Mouse (Mus musculus): ENCODE results near the gene Nt5m. TPM values are rescaled to one million over a fixed set of nuclear protein-coding genes. Genes with fewer than 3 reads are reported as not detected.

Gene Nt5m
- polyA plus RNA-seq, 1 experiment, result 29.4 TPM

GRCm38 (mm10) chr11:59919401-59919800 is 80.2 kb downstream of the Nt5m start:
- no peak overlapping the region for H3K4me3 ChIP-seq (ENCODE audit: low read depth, low read length)
- no peaks in the 10 kb centered on the region for H3K4me1 ChIP-seq (ENCODE audit: control insufficient read depth, insufficient read depth, insufficient read length, low read length)
- no peaks in the 10 kb centered on the region for H3K27me3 ChIP-seq (ENCODE audit: control insufficient read depth, insufficient read depth, low read length)
- 62% methylated on average over 3 of the region's 3 CpGs for WGBS
- no peak overlapping the region for H3K27ac ChIP-seq (ENCODE audit: insufficient read depth, low read depth, low read length)
- no peaks in the 10 kb centered on the region for H3K36me3 ChIP-seq (ENCODE audit: control insufficient read depth, insufficient read depth, low read length)
- TF ChIP-seq CTCF (IDR thresholded peaks at IDR 0.05; ENCODE audit: extremely low read depth, insufficient read length, insufficient replicate concordance, low read depth, low read length), result no peak
- no peak for TF ChIP-seq POLR2A (IDR thresholded peaks at IDR 0.05; ENCODE audit: low read depth, low read length)

- no peaks in the 10 kb centered on the region for H3K4me1 ChIP-seq (ENCODE audit: control insufficient read depth, insufficient read depth, insufficient read length, low read length)
- H3K27me3 ChIP-seq (ENCODE audit: control insufficient read depth, insufficient read depth, low read length), result no peaks in the 10 kb centered on the region
- H3K36me3 ChIP-seq (ENCODE audit: control insufficient read depth, insufficient read depth, low read length), result no peaks in the 10 kb centered on the region
- no peak for TF ChIP-seq POLR2A (IDR thresholded peaks at IDR 0.05; ENCODE audit: low read depth, low read length)
- no peak for TF ChIP-seq CTCF (IDR thresholded peaks at IDR 0.05; ENCODE audit: extremely low read depth, insufficient read length, insufficient replicate concordance, low read depth, low read length)
- no peak overlapping the region for H3K4me3 ChIP-seq (ENCODE audit: low read depth, low read length)
- WGBS, result 57% methylated on average over 5 of the region's 5 CpGs
- H3K27ac ChIP-seq (ENCODE audit: insufficient read depth, low read depth, low read length), result no peak overlapping the region
Measured at GRCm38 (mm10) chr11:59920331-59920730, 81.1 kb downstream of the Nt5m start.

GRCm38 (mm10) chr11:59921265-59921664 is 82.0 kb downstream of the Nt5m start:
- Histone ChIP-seq H3K27ac (ENCODE audit: insufficient read depth, low read depth, low read length) (no peak overlapping the region), H3K4me1 (ENCODE audit: control insufficient read depth, insufficient read depth, insufficient read length, low read length) (no peaks in the 10 kb centered on the region), H3K27me3 (ENCODE audit: control insufficient read depth, insufficient read depth, low read length) (no peaks in the 10 kb centered on the region), H3K36me3 (ENCODE audit: control insufficient read depth, insufficient read depth, low read length) (no peaks in the 10 kb centered on the region), H3K4me3 (ENCODE audit: low read depth, low read length) (peak overlapping the region; percentile 25)
- 36% methylated on average over 7 of the region's 7 CpGs for WGBS
- no peak for TF ChIP-seq POLR2A (IDR thresholded peaks at IDR 0.05; ENCODE audit: low read depth, low read length)
- no peak for TF ChIP-seq CTCF (IDR thresholded peaks at IDR 0.05; ENCODE audit: extremely low read depth, insufficient read length, insufficient replicate concordance, low read depth, low read length)

GRCm38 (mm10) chr11:59930031-59930430 is 90.8 kb downstream of the Nt5m start:
- H3K4me1 ChIP-seq (ENCODE audit: control insufficient read depth, insufficient read depth, insufficient read length, low read length), result peaks cover 31% of the 10 kb centered on the region; the same call in 1 of the 2 replicates
- H3K27ac ChIP-seq (ENCODE audit: insufficient read depth, low read depth, low read length), result no peak overlapping the region
- WGBS, result 66% methylated on average over 4 of the region's 4 CpGs
- TF ChIP-seq POLR2A (IDR thresholded peaks at IDR 0.05; ENCODE audit: low read depth, low read length), result no peak
- no peak for TF ChIP-seq CTCF (IDR thresholded peaks at IDR 0.05; ENCODE audit: extremely low read depth, insufficient read length, insufficient replicate concordance, low read depth, low read length)
- no peaks in the 10 kb centered on the region for H3K36me3 ChIP-seq (ENCODE audit: control insufficient read depth, insufficient read depth, low read length)
- H3K4me3 ChIP-seq (ENCODE audit: low read depth, low read length), result no peak overlapping the region
- H3K27me3 ChIP-seq (ENCODE audit: control insufficient read depth, insufficient read depth, low read length), result no peaks in the 10 kb centered on the region

Other genes starting within 250 kb of the Nt5m start
- not detected in 2 replicates for gene Olfr223, start 246.2 kb upstream of the Nt5m start, polyA plus RNA-seq (2012; rRNA removed)
- gene Mprip, start 178.1 kb upstream of the Nt5m start, polyA plus RNA-seq (2012; rRNA removed), result 38.8 and 76.4 TPM in 2 replicates
- gene Pld6, start 51.8 kb upstream of the Nt5m start, polyA plus RNA-seq (2012; rRNA removed), result 0.72 and 1.3 TPM in 2 replicates
- gene Flcn, start 29.4 kb upstream of the Nt5m start, polyA plus RNA-seq (2012; rRNA removed), result 9.9 and 23.8 TPM in 2 replicates
- gene Cops3, start 391 bp downstream of the Nt5m start, polyA plus RNA-seq (2012; rRNA removed), result 6.0 and 9.5 TPM in 2 replicates
- 13.5 and 19.7 TPM in 2 replicates for gene Med9, start 108.8 kb downstream of the Nt5m start, polyA plus RNA-seq (2012; rRNA removed)
- gene Rasd1, start 125.5 kb downstream of the Nt5m start, polyA plus RNA-seq (2012; rRNA removed), result 0.53 and 1.1 TPM in 2 replicates
- gene Pemt, start 207.0 kb downstream of the Nt5m start, polyA plus RNA-seq (2012; rRNA removed), result 2.9 and 3.6 TPM in 2 replicates